Mouse (Mus musculus) stomach, embryonic 15.5 days (tissue): Measurements from ENCODE around the gene Tns2. TPM values are rescaled to one million over a fixed set of nuclear protein-coding genes. Genes with fewer than 3 reads are reported as not detected.

Source experiments
- ATAC-seq: fragments of 200-750 bp; cut with Nextera tagmentation; 2 replicates; pipeline ENCODE4 v1.8.0; 2017; ENCODE audit warnings: low read depth, moderate number of reproducible peaks, moderate TSS enrichment; ENCODE audit not compliant: insufficient read depth, low FRiP score
- H3K27ac ChIP-seq: fragments of 300-500 bp; sonication (generic); 2 replicates; pipeline ENCODE4 v1.5.1; 2015; ENCODE audit warnings: mild to moderate bottlenecking, inconsistent platforms
- H3K27me3 ChIP-seq: fragments of 300-500 bp; sonication (generic); replicated peaks from 2 replicates; pipeline ENCODE4 v1.6.1; 2015; ENCODE audit warnings: inconsistent platforms
- H3K36me3 ChIP-seq: fragments of 300-500 bp; sonication (generic); 2 replicates; pipeline ENCODE4 v1.6.1; 2015; ENCODE audit warnings: inconsistent platforms
- H3K4me1 ChIP-seq: fragments of 300-500 bp; sonication (generic); 2 replicates; pipeline ENCODE4 v1.6.1; 2015; ENCODE audit warnings: inconsistent platforms
- H3K4me2 ChIP-seq: fragments of 300-500 bp; sonication (generic); 2 replicates; pipeline ENCODE4 v1.6.1; 2015; ENCODE audit warnings: mild to moderate bottlenecking, inconsistent platforms
- H3K4me3 ChIP-seq: fragments of 300-500 bp; sonication (generic); replicated peaks from 2 replicates; pipeline ENCODE4 v1.5.1; 2015; ENCODE audit warnings: inconsistent platforms
- H3K9ac ChIP-seq: fragments of 300-500 bp; sonication (generic); 2 replicates; pipeline ENCODE4 v1.6.1; 2015; ENCODE audit warnings: inconsistent platforms
- H3K9me3 ChIP-seq: fragments of 300-500 bp; sonication (generic); 2 replicates; pipeline ENCODE4 v1.6.1; 2016; ENCODE audit warnings: inconsistent platforms
- whole genome bisulfite sequencing: fragments of 180-500 bp; shearing (Covaris S2); methylation state at CpG from one replicate; pipeline ENCODE4 v1.1.7; 2015; 5-methylcytosine and 5-hydroxymethylcytosine counted together
- polyA plus RNA-seq: library from polyadenylated mRNA; unstranded; fragments of >200 nt; fragmentation: Nextera tagmentation; extraction: Ambion mirVana; gene quantifications from 2 replicates; pipeline ENCODE4 v1.2.1, GENCODE M21; 2015

The Tns2 gene
- polyA plus RNA-seq, 1 experiment from 2014 or later: 34.7 TPM

GRCm38 (mm10) chr15:102135522-102136128 is 35.4 kb downstream of the Tns2 start:
- Histone ChIP-seq H3K4me3 (peak overlapping the region; percentile 89), H3K9ac (peak overlapping the region; percentile 77), H3K4me2 (peak overlapping the region; percentile 83), H3K27ac (peak overlapping the region; percentile 76), H3K36me3 (peaks cover 15% of the 10 kb centered on the region; the same call in 1 of the 2 replicates), H3K27me3 (no peaks in the 10 kb centered on the region), H3K9me3 (no peaks in the 10 kb centered on the region), H3K4me1 (peaks cover 16% of the 10 kb centered on the region)
- ATAC-seq: no peak; the same call in 1 of the 2 replicates
- WGBS: 2% methylated on average over 34 of the region's 35 CpGs

- H3K9me3 ChIP-seq: no peaks in the 10 kb centered on the region
- H3K27ac ChIP-seq: peak within 1 kb of the TSS; percentile 80
- peak within 1 kb of the TSS; percentile 77 for H3K9ac ChIP-seq
- under 1% methylated on average over 50 of the region's 50 CpGs for WGBS
- ATAC-seq: peak; percentile 99
- H3K36me3 ChIP-seq: 0 out of 2 replicates have a peak, but pooled peaks cover 9% of the 10 kb centered on the region
- H3K4me3 ChIP-seq: peak within 1 kb of the TSS; percentile 89
- peaks cover 16% of the 10 kb centered on the region for H3K4me1 ChIP-seq
- H3K27me3 ChIP-seq: no peaks in the 10 kb centered on the region
- peak within 1 kb of the TSS; percentile 83 for H3K4me2 ChIP-seq
Observed at GRCm38 (mm10) chr15:102136129-102136758, 36.0 kb downstream of the Tns2 start, which contains the start of gene Spryd3. Gene Spryd3, minus strand, starts transcription at chr15:102136234.

- Histone ChIP-seq H3K4me1 (peaks cover 26% of the 10 kb centered on the region), H3K27ac (no peak overlapping the region), H3K4me3 (no peak overlapping the region), H3K9ac (no peak overlapping the region), H3K36me3 (no peaks in the 10 kb centered on the region), H3K9me3 (no peaks in the 10 kb centered on the region), H3K4me2 (no peak overlapping the region), H3K27me3 (peaks cover 19% of the 10 kb centered on the region)
- WGBS: 83% methylated on average over 5 of the region's 5 CpGs
- no peak for ATAC-seq
Observed at GRCm38 (mm10) chr15:102141120-102141519, 40.9 kb downstream of the Tns2 start.

- Histone ChIP-seq H3K27ac (no peak overlapping the region), H3K4me2 (no peak overlapping the region), H3K36me3 (no peaks in the 10 kb centered on the region), H3K4me3 (no peak overlapping the region), H3K4me1 (peaks cover 18% of the 10 kb centered on the region), H3K9ac (no peak overlapping the region), H3K9me3 (no peaks in the 10 kb centered on the region), H3K27me3 (peaks cover 19% of the 10 kb centered on the region)
- WGBS: 48% methylated on average over 23 of the region's 23 CpGs
- no peak for ATAC-seq
Observed at GRCm38 (mm10) chr15:102142914-102143912, 43.0 kb downstream of the Tns2 start.

- Histone ChIP-seq H3K4me3 (peak within 1 kb of the TSS; percentile 26), H3K4me1 (peaks cover 18% of the 10 kb centered on the region), H3K9me3 (no peaks in the 10 kb centered on the region), H3K27ac (no peak within 1 kb of the TSS), H3K4me2 (peak within 1 kb of the TSS; percentile 45), H3K27me3 (peaks cover 19% of the 10 kb centered on the region), H3K9ac (no peak within 1 kb of the TSS), H3K36me3 (no peaks in the 10 kb centered on the region)
- no peak for ATAC-seq
- WGBS: 10% methylated on average over 22 of the region's 22 CpGs
Observed at GRCm38 (mm10) chr15:102144274-102144711, 44.1 kb downstream of the Tns2 start, which contains the start of gene Igfbp6. Gene Igfbp6, plus strand, starts transcription at chr15:102144362.

GRCm38 (mm10) chr15:102144726-102145125 is 44.5 kb downstream of the Tns2 start:
- peaks cover 18% of the 10 kb centered on the region for H3K4me1 ChIP-seq

GRCm38 (mm10) chr15:102145330-102145729 is 45.1 kb downstream of the Tns2 start:
- H3K27ac ChIP-seq: no peak overlapping the region
- peaks cover 22% of the 10 kb centered on the region for H3K4me1 ChIP-seq
- no peak overlapping the region for H3K4me3 ChIP-seq
- no peak overlapping the region for H3K4me2 ChIP-seq
- H3K36me3 ChIP-seq: no peaks in the 10 kb centered on the region
- H3K27me3 ChIP-seq: peaks cover 19% of the 10 kb centered on the region
- no peak; the same call in 1 of the 2 replicates for ATAC-seq
- H3K9me3 ChIP-seq: no peaks in the 10 kb centered on the region
- no peak overlapping the region for H3K9ac ChIP-seq
- WGBS: 79% methylated on average over 10 of the region's 10 CpGs

More at GRCm38 (mm10) chr15:102144726-102145125, 44.5 kb downstream of the Tns2 start:
- Histone ChIP-seq H3K9ac (no peak overlapping the region), H3K27ac (no peak overlapping the region), H3K27me3 (peaks cover 19% of the 10 kb centered on the region), H3K9me3 (no peaks in the 10 kb centered on the region), H3K4me3 (peak overlapping the region; percentile 26), H3K4me2 (peak overlapping the region; percentile 45), H3K36me3 (no peaks in the 10 kb centered on the region)
- ATAC-seq: no peak
- 17% methylated on average over 19 of the region's 19 CpGs for WGBS

GRCm38 (mm10) chr15:102146089-102146488 is 45.9 kb downstream of the Tns2 start:
- 74% methylated on average over 5 of the region's 5 CpGs for WGBS
- Histone ChIP-seq H3K27ac (no peak overlapping the region), H3K4me3 (no peak overlapping the region), H3K4me1 (peaks cover 28% of the 10 kb centered on the region), H3K36me3 (no peaks in the 10 kb centered on the region), H3K9me3 (no peaks in the 10 kb centered on the region), H3K9ac (no peak overlapping the region), H3K4me2 (no peak overlapping the region), H3K27me3 (peaks cover 19% of the 10 kb centered on the region)
- ATAC-seq: no peak

- Histone ChIP-seq H3K9me3 (no peaks in the 10 kb centered on the region), H3K36me3 (no peaks in the 10 kb centered on the region), H3K4me3 (no peak overlapping the region), H3K27me3 (peaks cover 19% of the 10 kb centered on the region), H3K9ac (no peak overlapping the region), H3K27ac (no peak overlapping the region), H3K4me2 (no peak overlapping the region), H3K4me1 (peaks cover 31% of the 10 kb centered on the region)
- no peak for ATAC-seq
- WGBS: 3% methylated on average over 1 of the region's 1 CpGs
Observed at GRCm38 (mm10) chr15:102146882-102147281, 46.7 kb downstream of the Tns2 start.

GRCm38 (mm10) chr15:102147674-102148402 is 47.6 kb downstream of the Tns2 start:
- Histone ChIP-seq H3K36me3 (no peaks in the 10 kb centered on the region), H3K4me2 (no peak overlapping the region), H3K4me1 (peaks cover 31% of the 10 kb centered on the region), H3K27ac (no peak overlapping the region), H3K9ac (no peak overlapping the region), H3K4me3 (no peak overlapping the region), H3K27me3 (peaks cover 19% of the 10 kb centered on the region), H3K9me3 (no peaks in the 10 kb centered on the region)
- no peak for ATAC-seq
- 64% methylated on average over 16 of the region's 16 CpGs for WGBS

GRCm38 (mm10) chr15:102149561-102149960 is 49.3 kb downstream of the Tns2 start:
- ATAC-seq: no peak
- Histone ChIP-seq H3K27ac (peak overlapping the region; percentile 26; the same call in 1 of the 2 replicates), H3K4me3 (no peak overlapping the region), H3K27me3 (peaks cover 14% of the 10 kb centered on the region), H3K9ac (no peak overlapping the region), H3K9me3 (no peaks in the 10 kb centered on the region), H3K4me1 (peaks cover 19% of the 10 kb centered on the region), H3K4me2 (no peak overlapping the region), H3K36me3 (no peaks in the 10 kb centered on the region)
- WGBS: 47% methylated on average over 4 of the region's 4 CpGs
